Mouse (Mus musculus): ENCODE measurements around the gene Hlx. TPM values are rescaled to one million over a fixed set of nuclear protein-coding genes. Genes with fewer than 3 reads are reported as not detected.
A peak's percentile ranks its signal among the peaks of the same experiment; 100 is the strongest.

The Hlx gene
- total and polyA plus RNA-seq, 2 experiments from 2014 or later: 1.6 to 2.8 TPM

GRCm38 (mm10) chr1:184721121-184721520 is 11.3 kb downstream of the Hlx start:
- Histone ChIP-seq H3K4me2 (ENCODE audit: low read depth) (no peak overlapping the region), H3K9ac (no peak overlapping the region), H3K27ac (ENCODE audit: low read depth, low read length) (no peak overlapping the region), H3K36me3 (ENCODE audit: insufficient read depth) (no peaks in the 10 kb centered on the region), H3K9me3 (ENCODE audit: low read length) (no peaks in the 10 kb centered on the region), H3K4me3 (ENCODE audit: low read depth, low read length) (no peak overlapping the region), H3K27me3 (ENCODE audit: insufficient read depth, low read length) (peaks cover 95% of the 10 kb centered on the region), H3K4me1 (ENCODE audit: insufficient read depth) (no peaks in the 10 kb centered on the region)
- no peak for ATAC-seq
- no peak for DNase-seq
- no peak for TF ChIP-seq CTCF (IDR thresholded peaks at IDR 0.05; ENCODE audit: low read depth)
- 2% methylated on average over 9 of the region's 9 CpGs for WGBS

DNA sequence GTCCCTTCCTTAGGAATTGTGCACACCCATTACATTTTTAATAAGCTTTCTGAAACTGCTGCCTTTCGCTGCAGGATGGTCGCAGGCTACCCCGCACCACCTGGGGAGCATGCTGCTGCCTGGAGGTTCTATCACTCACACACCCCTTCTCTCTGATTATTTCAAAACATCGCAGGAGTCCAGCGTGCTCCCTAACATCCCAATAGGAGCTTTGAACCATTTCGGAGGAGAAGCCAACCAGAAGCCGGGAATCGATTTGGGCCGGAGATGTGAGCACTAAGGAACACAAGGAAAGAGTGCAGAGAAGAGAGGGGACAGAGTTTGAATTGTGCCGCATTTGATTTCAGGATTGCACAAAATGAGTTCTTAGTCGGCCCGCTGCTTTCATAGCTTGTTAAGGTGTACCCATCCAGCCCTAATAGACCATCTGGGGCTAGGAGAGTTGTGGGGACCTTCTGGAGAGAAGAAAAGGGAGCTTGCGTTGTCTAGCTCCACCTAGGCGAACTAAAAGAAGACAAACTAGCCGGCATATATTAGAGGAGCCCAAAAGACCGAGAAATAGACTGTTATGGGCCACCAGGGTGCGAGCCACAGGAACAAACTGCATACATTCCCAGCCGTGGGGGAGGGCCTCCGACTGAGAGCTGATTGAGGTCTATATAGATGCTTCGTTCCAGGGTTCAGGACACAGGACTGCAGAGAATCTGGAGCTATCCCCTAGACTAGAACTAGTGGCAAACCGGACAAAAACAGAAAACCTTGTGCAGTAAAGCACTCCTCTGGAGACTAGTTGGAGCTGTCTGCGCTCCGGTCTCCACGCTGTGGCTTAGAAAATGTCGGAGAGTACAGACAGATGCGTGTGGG is 12.0 kb downstream of the Hlx start:
- Histone ChIP-seq H3K9ac (no peak overlapping the region), H3K27me3 (ENCODE audit: insufficient read depth, low read length) (peaks cover 92% of the 10 kb centered on the region), H3K27ac (ENCODE audit: low read depth, low read length) (no peak overlapping the region), H3K4me2 (ENCODE audit: low read depth) (no peak overlapping the region), H3K4me3 (ENCODE audit: low read depth, low read length) (no peak overlapping the region), H3K9me3 (ENCODE audit: low read length) (no peaks in the 10 kb centered on the region), H3K36me3 (ENCODE audit: insufficient read depth) (no peaks in the 10 kb centered on the region), H3K4me1 (ENCODE audit: insufficient read depth) (no peaks in the 10 kb centered on the region)
- TF ChIP-seq CTCF (IDR thresholded peaks at IDR 0.05; ENCODE audit: low read depth): no peak
- 1% methylated on average over 26 of the region's 26 CpGs for WGBS
- no peak for DNase-seq
- no peak for ATAC-seq

DNA sequence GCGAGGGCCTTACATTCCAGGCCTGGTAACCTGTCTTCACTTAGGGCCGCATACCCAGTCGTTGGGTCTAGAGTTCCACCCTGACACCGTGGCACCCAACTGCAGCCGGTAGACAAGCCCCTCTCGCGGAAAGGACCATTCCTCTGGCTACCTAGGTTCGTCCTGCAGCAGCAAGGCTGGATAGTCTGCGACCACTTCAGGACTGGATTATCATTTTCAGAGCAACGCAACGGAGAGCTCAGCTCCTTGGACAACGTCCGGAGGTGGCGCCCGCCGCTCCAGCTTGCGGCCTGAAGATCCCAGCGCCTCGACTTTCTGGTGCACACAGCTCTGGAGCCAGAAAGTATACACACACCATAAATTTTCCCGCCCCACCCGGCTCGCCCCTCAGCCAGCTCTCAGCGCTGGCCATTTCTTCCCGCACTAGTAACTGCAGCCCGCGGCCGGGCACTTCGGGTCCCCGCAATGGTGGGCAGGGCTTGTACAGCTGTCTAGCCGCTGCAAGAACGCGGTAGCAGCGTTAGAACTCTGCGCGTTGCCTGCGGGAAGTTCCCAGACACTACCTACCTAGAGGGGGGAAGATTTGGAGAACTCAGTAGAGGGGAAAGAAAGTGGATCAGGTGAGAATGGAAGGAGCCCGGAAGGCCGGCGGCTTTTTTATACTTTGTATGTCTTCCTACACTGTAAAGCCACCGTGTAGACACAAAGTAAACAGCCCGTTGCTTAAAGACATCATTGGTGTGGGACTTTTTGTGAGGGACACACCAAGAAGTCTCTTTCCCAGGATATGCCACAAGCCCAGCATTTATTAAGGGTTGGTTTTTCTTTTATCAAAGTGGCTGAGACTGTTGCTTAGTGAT is 13.9 kb downstream of the Hlx start:
- WGBS: 2% methylated on average over 41 of the region's 41 CpGs
- no peak overlapping the region for H3K9ac ChIP-seq
- no peak overlapping the region for H3K4me2 ChIP-seq (ENCODE audit: low read depth)

DNA sequence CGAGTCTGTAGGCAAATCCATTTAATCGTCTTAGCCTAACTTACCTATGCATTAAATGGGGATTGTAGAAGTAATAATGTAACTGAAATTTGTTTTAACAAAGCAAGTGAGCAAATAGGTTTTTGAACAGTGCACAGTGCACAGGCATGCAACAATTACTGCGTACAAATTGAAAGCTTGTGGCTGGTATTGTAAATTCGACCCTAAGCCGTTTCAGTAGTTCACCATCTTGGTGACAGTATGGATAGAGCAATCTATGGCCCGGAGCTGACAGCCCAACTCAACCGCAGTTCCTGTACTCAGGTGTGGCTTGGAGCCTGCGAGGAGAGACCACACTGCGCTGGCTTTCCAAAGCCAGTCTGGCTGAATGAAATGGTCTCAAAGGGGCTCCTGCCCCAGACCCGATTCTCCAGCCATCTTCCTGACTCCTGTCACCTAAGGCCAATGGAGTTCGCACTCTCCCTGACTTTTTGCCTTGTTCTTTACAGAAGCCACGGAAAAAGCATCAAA is 14.7 kb downstream of the Hlx start:
- H3K4me1 ChIP-seq (ENCODE audit: insufficient read depth): no peaks in the 10 kb centered on the region
- no peak for TF ChIP-seq CTCF (IDR thresholded peaks at IDR 0.05; ENCODE audit: low read depth)
- no peaks in the 10 kb centered on the region for H3K9me3 ChIP-seq (ENCODE audit: low read length)
- no peak overlapping the region for H3K27ac ChIP-seq (ENCODE audit: low read depth, low read length)
- peaks cover 85% of the 10 kb centered on the region for H3K27me3 ChIP-seq (ENCODE audit: insufficient read depth, low read length)
- H3K4me3 ChIP-seq (ENCODE audit: low read depth, low read length): no peak overlapping the region
- 1% methylated on average over 12 of the region's 12 CpGs for WGBS
- H3K4me2 ChIP-seq (ENCODE audit: low read depth): no peak overlapping the region
- H3K9ac ChIP-seq: no peak overlapping the region
- no peaks in the 10 kb centered on the region for H3K36me3 ChIP-seq (ENCODE audit: insufficient read depth)
- no peak for ATAC-seq
- DNase-seq: no peak

More for the DNA sequence above, 13.9 kb downstream of the Hlx start:
- ATAC-seq: no peak
- TF ChIP-seq CTCF (IDR thresholded peaks at IDR 0.05; ENCODE audit: low read depth): no peak
- Histone ChIP-seq H3K27ac (ENCODE audit: low read depth, low read length) (no peak overlapping the region), H3K9me3 (ENCODE audit: low read length) (no peaks in the 10 kb centered on the region), H3K4me1 (ENCODE audit: insufficient read depth) (no peaks in the 10 kb centered on the region), H3K4me3 (ENCODE audit: low read depth, low read length) (no peak overlapping the region), H3K27me3 (ENCODE audit: insufficient read depth, low read length) (peaks cover 88% of the 10 kb centered on the region), H3K36me3 (ENCODE audit: insufficient read depth) (no peaks in the 10 kb centered on the region)
- DNase-seq: no peak

DNA sequence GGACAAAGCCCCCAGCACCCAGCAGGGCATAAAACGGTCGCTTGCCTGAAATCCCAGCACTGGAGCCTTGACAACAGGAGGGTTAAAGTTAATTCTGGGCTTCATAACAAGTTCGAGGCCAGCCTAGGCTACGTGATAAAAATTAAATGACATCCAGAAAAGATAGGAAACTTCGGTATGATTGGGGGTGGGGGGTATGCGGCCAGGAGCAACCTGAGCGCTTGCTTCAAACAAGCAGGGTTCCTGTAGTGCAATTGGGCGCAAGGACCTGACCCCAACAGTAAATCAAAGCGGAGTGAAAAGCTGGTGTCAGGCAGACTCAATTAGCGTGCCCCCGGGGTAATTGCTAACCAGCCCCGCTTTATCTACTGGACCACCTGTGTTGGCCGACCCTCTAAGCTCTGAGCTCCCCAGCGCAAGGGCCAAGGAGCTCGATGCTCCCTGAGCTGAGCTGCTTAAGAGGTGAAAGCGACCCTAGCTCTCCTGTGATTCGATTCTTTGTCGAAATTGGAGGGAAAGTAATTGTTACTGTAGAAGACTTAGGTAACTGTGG is 15.3 kb downstream of the Hlx start:
- H3K27ac ChIP-seq (ENCODE audit: low read depth, low read length): no peak overlapping the region
- no peak for DNase-seq
- H3K4me2 ChIP-seq (ENCODE audit: low read depth): no peak overlapping the region
- 1% methylated on average over 18 of the region's 18 CpGs for WGBS
- no peak overlapping the region for H3K4me3 ChIP-seq (ENCODE audit: low read depth, low read length)
- H3K36me3 ChIP-seq (ENCODE audit: insufficient read depth): no peaks in the 10 kb centered on the region
- H3K9ac ChIP-seq: no peak overlapping the region
- H3K27me3 ChIP-seq (ENCODE audit: insufficient read depth, low read length): peaks cover 79% of the 10 kb centered on the region
- TF ChIP-seq CTCF (IDR thresholded peaks at IDR 0.05; ENCODE audit: low read depth): no peak
- no peaks in the 10 kb centered on the region for H3K9me3 ChIP-seq (ENCODE audit: low read length)
- no peaks in the 10 kb centered on the region for H3K4me1 ChIP-seq (ENCODE audit: insufficient read depth)
- ATAC-seq: no peak

- Histone ChIP-seq H3K36me3 (ENCODE audit: insufficient read depth) (no peaks in the 10 kb centered on the region), H3K9ac (no peak overlapping the region), H3K4me2 (ENCODE audit: low read depth) (no peak overlapping the region), H3K27me3 (ENCODE audit: insufficient read depth, low read length) (peaks cover 70% of the 10 kb centered on the region), H3K4me3 (ENCODE audit: low read depth, low read length) (no peak overlapping the region), H3K27ac (ENCODE audit: low read depth, low read length) (no peak overlapping the region), H3K9me3 (ENCODE audit: low read length) (no peaks in the 10 kb centered on the region), H3K4me1 (ENCODE audit: insufficient read depth) (no peaks in the 10 kb centered on the region)
- DNase-seq (peak; percentile 6), ATAC-seq (no peak)
- 3% methylated on average over 6 of the region's 6 CpGs for WGBS
- TF ChIP-seq CTCF (IDR thresholded peaks at IDR 0.05; ENCODE audit: low read depth): no peak
These were observed 16.3 kb downstream of the Hlx start for GRCm38 (mm10) chr1:184716117-184716516.
